Mouse (Mus musculus): Measurements from ENCODE around the gene Slc9a9.

The Slc9a9 gene

DNA sequence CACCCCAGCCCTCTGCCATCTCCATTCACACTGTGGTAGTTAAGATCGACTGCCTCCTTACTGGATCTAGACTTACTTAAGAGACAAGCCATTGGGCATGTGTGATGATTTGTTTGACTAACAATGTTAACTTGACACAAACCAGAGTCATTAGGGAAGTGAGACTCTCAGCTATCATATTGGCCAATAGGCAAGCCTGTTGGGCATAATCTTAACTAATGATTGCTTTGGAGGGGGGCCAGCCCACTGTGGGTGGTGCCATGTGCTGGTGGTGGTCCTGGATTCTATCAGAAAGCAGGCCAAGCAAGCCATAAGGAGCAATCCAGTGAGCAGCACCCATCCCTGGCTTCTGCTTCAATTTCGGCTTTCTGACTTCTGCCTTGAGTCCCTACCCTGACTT lies 398.8 kb downstream of the Slc9a9 start:
- no peak for DNase-seq (ENCODE audit: extremely low read depth, low read depth, low spot score)

- no peak for DNase-seq (ENCODE audit: extremely low read depth, low read depth, low spot score)
Measured at GRCm38 (mm10) chr9:95070832-95071519, 401.3 kb downstream of the Slc9a9 start.

DNA sequence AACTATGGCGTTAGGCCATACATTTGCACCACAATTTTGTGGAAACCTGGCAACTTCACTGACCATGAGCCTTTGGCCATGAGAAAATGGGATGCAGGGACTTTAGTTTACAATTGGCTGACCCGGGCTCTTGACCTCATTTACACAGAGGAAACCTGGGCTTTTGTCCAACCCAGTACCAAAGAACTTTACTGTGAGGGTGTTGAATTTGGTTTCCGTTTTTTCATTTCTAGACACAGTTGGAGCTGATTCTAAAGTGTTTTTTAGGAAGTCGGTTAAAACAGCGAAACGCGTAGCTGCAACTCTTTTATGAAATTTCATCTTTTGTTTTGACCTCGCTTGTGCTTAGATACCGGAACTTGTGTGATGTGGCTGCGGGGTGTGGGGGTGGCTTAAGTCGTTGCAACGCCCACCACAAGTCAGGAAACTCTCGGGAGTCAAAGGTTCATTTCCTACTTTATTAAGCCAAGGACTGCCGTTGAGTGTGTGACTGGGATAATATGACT lies 402.8 kb downstream of the Slc9a9 start:
- no peak for DNase-seq (ENCODE audit: extremely low read depth, low read depth, low spot score)

DNA sequence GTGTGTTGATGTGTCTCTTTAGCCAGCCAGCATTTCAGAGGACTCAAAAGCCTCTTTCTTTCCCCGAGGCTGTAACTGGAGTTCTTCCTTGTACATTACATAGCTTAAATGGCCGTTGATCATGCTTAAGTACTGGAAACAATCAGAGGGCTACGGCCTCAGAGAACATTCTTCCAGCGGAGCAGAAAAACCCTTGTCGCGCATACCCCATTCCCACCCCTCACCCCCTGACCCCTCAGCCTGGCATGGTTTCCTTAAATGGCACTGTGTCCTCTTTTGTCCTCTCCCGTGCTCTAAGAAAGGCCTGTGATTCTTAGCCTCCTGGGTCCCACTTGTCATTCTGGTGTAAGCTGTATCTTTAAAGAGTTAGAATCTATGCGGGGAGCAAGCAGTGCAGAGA lies 404.0 kb downstream of the Slc9a9 start:
- no peak for DNase-seq (ENCODE audit: extremely low read depth, low read depth, low spot score)

- no peak for DNase-seq (ENCODE audit: extremely low read depth, low read depth, low spot score)
Measured at GRCm38 (mm10) chr9:95075856-95076255, 406.1 kb downstream of the Slc9a9 start.

GRCm38 (mm10) chr9:95077938-95078337 lies 408.2 kb downstream of the Slc9a9 start:
- no peak for DNase-seq (ENCODE audit: extremely low read depth, low read depth, low spot score)

DNA sequence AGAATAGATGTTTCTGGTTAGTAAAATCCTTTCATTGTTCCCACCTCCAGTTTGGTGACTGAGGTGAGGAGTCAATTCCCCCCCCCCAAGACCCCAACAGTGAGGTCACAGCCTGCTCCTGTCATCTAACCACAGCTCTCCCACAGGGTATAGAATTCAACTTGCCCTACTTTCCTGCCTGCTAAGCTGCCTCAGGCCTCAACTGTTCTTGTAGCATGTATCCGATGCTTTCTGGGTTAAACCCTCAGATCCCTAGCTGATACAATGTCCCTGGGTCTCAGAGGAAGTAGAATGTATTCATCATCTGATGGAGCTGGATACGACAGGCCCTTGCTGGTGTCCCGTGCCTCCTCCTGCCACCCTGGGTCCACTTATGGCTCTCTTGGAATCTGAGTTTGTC lies 408.9 kb downstream of the Slc9a9 start:
- no peak for DNase-seq (ENCODE audit: extremely low read depth, low read depth, low spot score)

DNA sequence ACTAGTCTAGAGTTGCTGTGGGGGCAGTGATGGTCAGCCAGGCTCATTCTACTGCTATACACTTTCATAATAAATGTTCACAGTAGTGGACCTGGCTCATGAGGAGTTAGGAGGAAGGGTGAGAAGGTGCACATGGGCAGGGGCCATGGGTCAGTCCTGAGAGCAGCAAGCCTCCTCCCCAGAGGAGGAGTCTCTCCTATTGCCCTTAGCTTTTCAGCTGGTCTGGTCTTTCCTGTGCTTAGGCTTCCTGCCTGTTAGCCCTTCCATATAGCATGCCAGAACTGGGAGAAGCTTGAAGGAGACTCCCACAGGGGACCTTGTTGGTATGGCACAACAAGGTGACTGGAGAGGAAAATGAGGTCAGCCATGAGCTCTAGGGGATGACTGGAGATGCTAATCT lies 410.2 kb downstream of the Slc9a9 start:
- no peak for DNase-seq (ENCODE audit: extremely low read depth, low read depth, low spot score)

GRCm38 (mm10) chr9:95086109-95086821 lies 416.6 kb downstream of the Slc9a9 start:
- DNase-seq (ENCODE audit: extremely low read depth, low read depth, low spot score): no peak

DNA sequence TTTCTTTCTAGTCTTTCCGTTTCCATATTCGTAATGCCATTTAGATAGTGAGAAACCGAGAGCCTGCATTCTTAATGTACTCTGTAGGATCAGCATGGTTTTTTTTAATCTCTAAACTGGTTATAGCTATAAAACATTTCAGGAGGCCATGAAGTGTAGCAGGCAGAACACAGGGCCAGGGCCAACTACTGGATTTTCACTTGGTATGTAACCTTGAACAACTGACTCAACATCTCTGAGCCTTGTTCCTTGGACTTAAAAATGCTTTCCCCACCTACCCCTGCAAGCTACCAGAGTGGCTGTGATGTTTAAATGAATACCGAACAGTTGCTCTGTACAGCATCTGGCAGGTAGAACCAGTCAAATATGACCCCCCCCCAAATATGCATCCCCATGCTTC lies 418.5 kb downstream of the Slc9a9 start:
- no peak for DNase-seq (ENCODE audit: extremely low read depth, low read depth, low spot score)

GRCm38 (mm10) chr9:95089050-95089449 lies 419.3 kb downstream of the Slc9a9 start:
- no peak for DNase-seq (ENCODE audit: extremely low read depth, low read depth, low spot score)

- no peak for DNase-seq (ENCODE audit: extremely low read depth, low read depth, low spot score)
Measured at GRCm38 (mm10) chr9:95096486-95096885, 426.8 kb downstream of the Slc9a9 start.

DNA sequence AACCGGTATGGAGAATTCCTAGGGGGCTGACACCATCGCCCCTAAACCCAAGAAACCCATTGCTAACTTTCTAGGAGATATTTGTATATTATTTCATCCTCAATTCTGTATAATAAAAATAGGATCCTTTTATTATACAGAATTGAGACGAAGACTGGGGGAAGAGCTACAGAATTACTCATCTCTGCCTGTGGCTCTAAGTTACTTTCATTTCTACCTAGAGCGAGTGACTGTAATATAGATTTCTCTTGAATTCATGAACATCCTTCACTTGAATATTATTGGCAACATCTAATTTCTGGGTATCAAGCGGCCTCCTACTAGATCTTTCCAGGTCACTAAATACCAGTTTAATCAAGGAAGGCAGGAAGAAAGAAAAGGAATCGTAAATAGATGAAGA lies 436.1 kb downstream of the Slc9a9 start:
- DNase-seq (ENCODE audit: extremely low read depth, low read depth, low spot score): no peak

- DNase-seq (ENCODE audit: extremely low read depth, low read depth, low spot score): no peak
Measured at GRCm38 (mm10) chr9:95109799-95110198, 440.1 kb downstream of the Slc9a9 start.

GRCm38 (mm10) chr9:95110768-95111167 lies 441.1 kb downstream of the Slc9a9 start:
- DNase-seq (ENCODE audit: extremely low read depth, low read depth, low spot score): no peak

DNA sequence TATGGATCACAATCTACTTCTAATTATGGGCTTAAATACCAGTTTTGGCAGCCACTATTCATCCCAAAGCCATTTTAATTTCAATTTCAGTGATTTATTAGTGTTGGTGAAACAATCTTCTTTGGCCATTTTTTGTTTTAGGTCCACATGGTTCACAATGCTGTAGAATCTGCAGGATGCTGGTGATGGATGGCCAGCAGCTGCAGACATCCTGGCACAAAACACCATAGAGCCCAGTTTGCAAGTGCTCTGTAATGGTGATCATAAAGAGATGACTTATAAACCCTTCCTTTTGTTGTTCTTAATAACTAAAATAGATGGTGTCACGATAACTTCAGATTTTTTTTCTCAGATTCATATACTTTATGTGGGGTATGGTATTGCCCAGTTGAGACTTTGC lies 442.0 kb downstream of the Slc9a9 start:
- no peak for DNase-seq (ENCODE audit: extremely low read depth, low read depth, low spot score)

DNA sequence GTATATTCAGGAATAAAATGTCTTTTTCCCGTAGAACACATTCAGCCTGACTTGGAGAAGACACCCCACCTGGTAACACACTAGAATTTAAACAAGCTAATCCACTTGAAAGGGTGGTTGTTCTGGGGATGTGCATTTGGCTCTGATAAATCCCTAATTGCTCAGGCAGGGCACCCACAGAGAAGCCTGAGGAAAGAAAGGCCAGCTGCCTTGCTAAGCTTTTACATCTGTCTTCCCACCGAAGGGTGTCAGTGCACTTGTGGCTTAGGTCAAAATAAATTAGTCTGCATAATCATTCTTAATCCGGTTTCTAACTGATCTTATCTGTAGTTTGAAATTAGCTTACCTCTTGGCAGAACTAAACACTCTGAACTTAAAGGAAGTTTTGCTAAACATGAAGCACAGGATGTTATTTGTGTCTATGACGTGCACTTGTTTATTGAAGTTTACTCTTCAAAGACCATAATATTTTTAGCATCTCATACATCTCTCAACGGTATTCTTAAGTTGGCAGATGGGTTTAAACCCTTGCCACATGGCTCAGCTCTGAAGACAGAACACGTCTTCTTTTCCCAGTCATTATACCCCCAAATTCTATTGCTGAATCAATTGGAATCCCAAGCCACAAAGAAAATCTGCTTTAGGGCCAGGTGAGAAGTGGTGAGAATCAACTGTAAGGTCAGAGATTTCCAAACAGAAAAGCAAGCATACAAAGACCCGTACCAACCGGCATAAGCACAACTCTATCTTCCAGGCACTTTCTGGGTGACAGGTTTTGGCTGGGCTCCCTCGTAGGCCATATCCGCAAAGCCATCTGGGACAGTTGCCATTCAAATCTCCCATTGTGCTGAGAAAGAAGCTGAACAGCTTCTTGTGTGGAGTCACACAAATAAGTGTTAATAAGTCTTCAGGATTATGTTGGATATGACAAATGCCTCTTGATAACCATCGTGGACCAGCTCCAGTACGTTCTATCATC lies 443.7 kb downstream of the Slc9a9 start:
- no peak for DNase-seq (ENCODE audit: extremely low read depth, low read depth, low spot score)

DNA sequence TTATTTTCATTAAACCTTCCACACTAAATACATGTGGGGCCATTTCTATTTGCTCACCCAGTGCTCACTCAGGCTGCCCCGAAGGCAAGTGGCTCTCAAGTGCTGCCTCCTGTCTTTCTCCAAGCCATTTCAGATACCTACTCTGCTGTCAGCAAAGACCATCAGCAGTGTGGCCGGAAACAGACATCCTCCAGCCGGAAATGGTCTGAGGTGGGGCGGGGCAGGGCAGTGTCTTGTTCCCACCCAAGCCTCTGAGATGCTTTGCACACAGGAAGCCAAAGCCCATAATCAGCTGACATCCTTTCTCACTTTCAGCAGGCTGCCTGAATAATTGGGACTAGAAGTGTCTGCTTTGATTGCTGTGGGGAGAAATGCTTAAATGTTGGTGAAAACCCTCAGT lies 450.4 kb downstream of the Slc9a9 start:
- no peak for DNase-seq (ENCODE audit: extremely low read depth, low read depth, low spot score)

- no peak for DNase-seq (ENCODE audit: extremely low read depth, low read depth, low spot score)
Measured at GRCm38 (mm10) chr9:95121151-95121835, 451.6 kb downstream of the Slc9a9 start.

- DNase-seq (ENCODE audit: extremely low read depth, low read depth, low spot score): no peak
Measured at GRCm38 (mm10) chr9:95125683-95126082, 456.0 kb downstream of the Slc9a9 start.

- DNase-seq (ENCODE audit: extremely low read depth, low read depth, low spot score): no peak
Measured at GRCm38 (mm10) chr9:95127774-95128173, 458.1 kb downstream of the Slc9a9 start.

All from fat pad, adult 2 months (tissue).